Mouse (Mus musculus): ENCODE data around the gene Ndufs8.
"Not testable (repeated sequence)": the region's sequence is repeated elsewhere in the genome, so short reads cannot be mapped to it uniquely, and the experiment has no call there.

The Ndufs8 gene

GRCm38 (mm10) chr19:3912337-3913204 is at the start of gene Ndufs8:
Ndufs8 (minus strand) TSS chr19:3912774.
- peaks cover 53% of the 10 kb centered on the region for H3K36me3 ChIP-seq (ENCODE audit: insufficient read depth, low read length)
- H3K9me3 ChIP-seq (ENCODE audit: low read length): no peaks in the 10 kb centered on the region
- TF ChIP-seq CTCF (conservative IDR thresholded peaks at IDR 0.05; ENCODE audit: low read length): peak; percentile 33
- no peak for TF ChIP-seq NANOG (IDR thresholded peaks at IDR 0.05; ENCODE audit: borderline replicate concordance, low read length)
- no peak for TF ChIP-seq POU5F1 (IDR thresholded peaks at IDR 0.05; ENCODE audit: borderline replicate concordance, low read length)
- H3K4me3 ChIP-seq (replicated peaks; ENCODE audit: low read length): peak within 1 kb of the TSS; percentile 90
- H3K4me1 ChIP-seq (replicated peaks; ENCODE audit: low read depth, low read length): peaks cover 49% of the 10 kb centered on the region
- peaks cover under 1% of the 10 kb centered on the region; the same call in 1 of the 2 replicates for H3K27me3 ChIP-seq (ENCODE audit: insufficient read depth, low read length)

- not testable (repeated sequence) for H3K4me3 ChIP-seq (replicated peaks; ENCODE audit: low read length); H3K36me3 ChIP-seq (ENCODE audit: insufficient read depth, low read length); H3K4me1 ChIP-seq (replicated peaks; ENCODE audit: low read depth, low read length)
Measured at GRCm38 (mm10) chr19:3961805-3962204, 49.2 kb upstream of the Ndufs8 start.

GRCm38 (mm10) chr19:3960211-3960610 is 47.6 kb upstream of the Ndufs8 start:
- Histone ChIP-seq H3K4me1 (replicated peaks; ENCODE audit: low read depth, low read length) (no peaks in the 10 kb centered on the region), H3K9me3 (ENCODE audit: low read length) (no peaks in the 10 kb centered on the region), H3K4me3 (replicated peaks; ENCODE audit: low read length) (no peak overlapping the region), H3K36me3 (ENCODE audit: insufficient read depth, low read length) (no peaks in the 10 kb centered on the region), H3K27me3 (ENCODE audit: insufficient read depth, low read length) (peaks cover 16% of the 10 kb centered on the region)
- TF ChIP-seq CTCF (conservative IDR thresholded peaks at IDR 0.05; ENCODE audit: low read length) (no peak), NANOG (IDR thresholded peaks at IDR 0.05; ENCODE audit: borderline replicate concordance, low read length) (no peak), POU5F1 (IDR thresholded peaks at IDR 0.05; ENCODE audit: borderline replicate concordance, low read length) (no peak)

More at GRCm38 (mm10) chr19:3961805-3962204, 49.2 kb upstream of the Ndufs8 start:
- H3K9me3 ChIP-seq (ENCODE audit: low read length); H3K27me3 ChIP-seq (ENCODE audit: insufficient read depth, low read length): not testable (repeated sequence)

- Histone ChIP-seq H3K27me3 (ENCODE audit: insufficient read depth, low read length) (peaks cover 20% of the 10 kb centered on the region), H3K9me3 (ENCODE audit: low read length) (no peaks in the 10 kb centered on the region), H3K36me3 (ENCODE audit: insufficient read depth, low read length) (no peaks in the 10 kb centered on the region), H3K4me1 (replicated peaks; ENCODE audit: low read depth, low read length) (no peaks in the 10 kb centered on the region), H3K4me3 (replicated peaks; ENCODE audit: low read length) (no peak overlapping the region)
- no peak for TF ChIP-seq POU5F1 (IDR thresholded peaks at IDR 0.05; ENCODE audit: borderline replicate concordance, low read length)
- no peak for TF ChIP-seq NANOG (IDR thresholded peaks at IDR 0.05; ENCODE audit: borderline replicate concordance, low read length)
- no peak for TF ChIP-seq CTCF (conservative IDR thresholded peaks at IDR 0.05; ENCODE audit: low read length)
Measured at GRCm38 (mm10) chr19:3959030-3959429, 46.5 kb upstream of the Ndufs8 start.

GRCm38 (mm10) chr19:3958470-3958869 is 45.9 kb upstream of the Ndufs8 start, which contains the start of gene Aldh3b3:
Aldh3b3 (plus strand) TSS chr19:3958645.
- peaks cover 20% of the 10 kb centered on the region for H3K27me3 ChIP-seq (ENCODE audit: insufficient read depth, low read length)

GRCm38 (mm10) chr19:3957296-3958036 is 44.9 kb upstream of the Ndufs8 start:
- H3K9me3 ChIP-seq (ENCODE audit: low read length); H3K4me3 ChIP-seq (replicated peaks; ENCODE audit: low read length); H3K36me3 ChIP-seq (ENCODE audit: insufficient read depth, low read length); H3K4me1 ChIP-seq (replicated peaks; ENCODE audit: low read depth, low read length): not testable (repeated sequence)
- peaks cover 20% of the 10 kb centered on the region for H3K27me3 ChIP-seq (ENCODE audit: insufficient read depth, low read length)

More at GRCm38 (mm10) chr19:3958470-3958869, 45.9 kb upstream of the Ndufs8 start, which contains the start of gene Aldh3b3:
- Histone ChIP-seq H3K36me3 (ENCODE audit: insufficient read depth, low read length) (no peaks in the 10 kb centered on the region), H3K4me1 (replicated peaks; ENCODE audit: low read depth, low read length) (no peaks in the 10 kb centered on the region), H3K4me3 (replicated peaks; ENCODE audit: low read length) (no peak within 1 kb of the TSS), H3K9me3 (ENCODE audit: low read length) (no peaks in the 10 kb centered on the region)
- no peak for TF ChIP-seq NANOG (IDR thresholded peaks at IDR 0.05; ENCODE audit: borderline replicate concordance, low read length)
- no peak for TF ChIP-seq POU5F1 (IDR thresholded peaks at IDR 0.05; ENCODE audit: borderline replicate concordance, low read length)
- no peak for TF ChIP-seq CTCF (conservative IDR thresholded peaks at IDR 0.05; ENCODE audit: low read length)

- Histone ChIP-seq H3K36me3 (ENCODE audit: insufficient read depth, low read length) (no peaks in the 10 kb centered on the region), H3K4me1 (replicated peaks; ENCODE audit: low read depth, low read length) (no peaks in the 10 kb centered on the region), H3K9me3 (ENCODE audit: low read length) (no peaks in the 10 kb centered on the region), H3K27me3 (ENCODE audit: insufficient read depth, low read length) (peaks cover 20% of the 10 kb centered on the region), H3K4me3 (replicated peaks; ENCODE audit: low read length) (no peak overlapping the region)
- TF ChIP-seq POU5F1 (IDR thresholded peaks at IDR 0.05; ENCODE audit: borderline replicate concordance, low read length) (no peak), NANOG (IDR thresholded peaks at IDR 0.05; ENCODE audit: borderline replicate concordance, low read length) (no peak), CTCF (conservative IDR thresholded peaks at IDR 0.05; ENCODE audit: low read length) (no peak)
Measured at GRCm38 (mm10) chr19:3955804-3956203, 43.2 kb upstream of the Ndufs8 start.

GRCm38 (mm10) chr19:3955033-3955432 is 42.5 kb upstream of the Ndufs8 start:
- H3K9me3 ChIP-seq (ENCODE audit: low read length): no peaks in the 10 kb centered on the region
- TF ChIP-seq NANOG (IDR thresholded peaks at IDR 0.05; ENCODE audit: borderline replicate concordance, low read length) (no peak), POU5F1 (IDR thresholded peaks at IDR 0.05; ENCODE audit: borderline replicate concordance, low read length) (no peak), CTCF (conservative IDR thresholded peaks at IDR 0.05; ENCODE audit: low read length) (no peak)
- peaks cover 20% of the 10 kb centered on the region for H3K27me3 ChIP-seq (ENCODE audit: insufficient read depth, low read length)
- H3K4me3 ChIP-seq (replicated peaks; ENCODE audit: low read length): no peak overlapping the region
- H3K36me3 ChIP-seq (ENCODE audit: insufficient read depth, low read length): no peaks in the 10 kb centered on the region
- peaks cover 4% of the 10 kb centered on the region; the same call in 1 of the 2 replicates for H3K4me1 ChIP-seq (replicated peaks; ENCODE audit: low read depth, low read length)

All from E14TG2a.4 (cell line).